In the genomic region with DNA sequence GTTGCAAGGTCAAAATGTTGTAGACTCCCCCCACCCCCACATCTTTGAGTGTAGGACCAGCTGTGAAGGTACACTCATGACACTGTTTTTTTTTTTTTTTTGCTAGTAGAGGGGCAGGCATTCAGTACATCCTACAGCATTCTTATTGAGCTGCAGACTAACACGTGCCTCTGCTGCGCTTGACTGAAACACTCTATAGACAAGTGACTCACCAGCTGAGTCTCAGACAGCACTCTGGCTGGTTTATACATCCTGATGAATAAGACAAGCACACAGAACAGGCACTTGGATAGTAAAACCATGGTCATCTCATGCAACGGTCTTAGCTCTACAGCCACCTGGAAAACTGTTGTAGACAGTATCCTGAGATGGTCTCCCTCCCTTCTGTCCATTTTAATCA, we compare ENCODE assay signal across 20 mouse cellular contexts.
"Had no signal": no experiment of that assay in that cellular context is flagged by ENCODE, and none has a peak within 500 bp of the region (broad histone marks: within the 10 kb centered on the region; RNA-seq: fewer than 3 reads in every experiment).

No protein-coding gene starts in this region.

- H3K9me3 ChIP-seq: midbrain, embryonic 12.5 days; neural tube, embryonic 13.5 days; neural tube, embryonic 15.5 days; stomach, embryonic 15.5 days had no signal

- H3K27me3 ChIP-seq: midbrain, embryonic 12.5 days; neural tube, embryonic 13.5 days; neural tube, embryonic 15.5 days; stomach, embryonic 15.5 days had no signal

- DNase-seq: lung, adult 18-20 months; lung, embryonic 14.5 days; lung, postnatal 10 days; lung, postnatal 4 days; midbrain, embryonic 14.5 days; retina, postnatal 1 day; right cerebral cortex, adult 18-20 months; right cerebral cortex, postnatal 25 days; right cerebral cortex, postnatal 4 days; spleen, adult 18-20 months; thymus, adult 2 months; thymus, postnatal 25 days; thymus, postnatal 4 days had no signal

- H3K27ac ChIP-seq: midbrain, embryonic 12.5 days; neural tube, embryonic 15.5 days; stomach, embryonic 15.5 days; stomach, postnatal 0 days had no signal

- H3K4me3 ChIP-seq: midbrain, embryonic 12.5 days; myocyte; neural tube, embryonic 13.5 days; neural tube, embryonic 15.5 days; stomach, embryonic 15.5 days had no signal

- H3K9ac ChIP-seq: lung, embryonic 14.5 days; midbrain, embryonic 12.5 days; neural tube, embryonic 13.5 days; neural tube, embryonic 15.5 days; stomach, embryonic 15.5 days had no signal

- ATAC-seq: midbrain, embryonic 16.5 days had no signal

- H3K4me2 ChIP-seq: lung, embryonic 14.5 days; midbrain, embryonic 12.5 days; neural tube, embryonic 13.5 days; neural tube, embryonic 15.5 days; stomach, embryonic 15.5 days had no signal
